Mouse (Mus musculus) forebrain, embryonic 12.5 days (tissue): ENCODE results near the gene Tnnt1. TPM values are rescaled to one million over a fixed set of nuclear protein-coding genes. Genes with fewer than 3 reads are reported as not detected.

Source experiments
- ATAC-seq: fragments of 200-750 bp; cut with Nextera tagmentation; 2 replicates; pipeline ENCODE4 v1.8.0; 2017; ENCODE audit warnings: moderate TSS enrichment; ENCODE audit not compliant: low FRiP score
- H3K27ac ChIP-seq: fragments of 300-500 bp; sonication (generic); 2 replicates; pipeline ENCODE4 v1.5.1; 2016; ENCODE audit warnings: mild to moderate bottlenecking
- H3K27me3 ChIP-seq: fragments of 300-500 bp; sonication (generic); 2 replicates; pipeline ENCODE4 v1.6.1; 2016; ENCODE audit warnings: mild to moderate bottlenecking
- H3K36me3 ChIP-seq: fragments of 300-500 bp; sonication (generic); replicated peaks from 2 replicates; pipeline ENCODE4 v1.6.1; 2016; ENCODE audit warnings: mild to moderate bottlenecking
- H3K4me1 ChIP-seq: fragments of 300-500 bp; sonication (generic); 2 replicates; pipeline ENCODE4 v1.6.1; 2016
- H3K4me2 ChIP-seq: fragments of 300-500 bp; sonication (generic); 2 replicates; pipeline ENCODE4 v1.6.1; 2016; ENCODE audit warnings: mild to moderate bottlenecking, moderate library complexity
- H3K4me3 ChIP-seq: fragments of 300-500 bp; sonication (generic); replicated peaks from 2 replicates; pipeline ENCODE4 v1.5.1; 2016; ENCODE audit warnings: mild to moderate bottlenecking
- H3K9ac ChIP-seq: fragments of 300-500 bp; sonication (generic); 2 replicates; pipeline ENCODE4 v1.6.1; 2016; ENCODE audit warnings: mild to moderate bottlenecking
- H3K9me3 ChIP-seq: fragments of 300-500 bp; sonication (generic); 2 replicates; pipeline ENCODE4 v1.6.1; 2016
- WGBS: fragments of 180-500 bp; shearing (Covaris S2); methylation state at CpG from one replicate; pipeline ENCODE4 v1.1.7; 2016; 5-methylcytosine and 5-hydroxymethylcytosine counted together
- polyA plus RNA-seq: library from polyadenylated mRNA; unstranded; fragments of >200 nt; fragmentation: Nextera tagmentation; extraction: Ambion mirVana; gene quantifications from 2 replicates; pipeline ENCODE4 v1.2.1, GENCODE M21; 2016

Gene Tnnt1
- polyA plus RNA-seq, 1 experiment from 2014 or later, result 8.3 TPM

DNA sequence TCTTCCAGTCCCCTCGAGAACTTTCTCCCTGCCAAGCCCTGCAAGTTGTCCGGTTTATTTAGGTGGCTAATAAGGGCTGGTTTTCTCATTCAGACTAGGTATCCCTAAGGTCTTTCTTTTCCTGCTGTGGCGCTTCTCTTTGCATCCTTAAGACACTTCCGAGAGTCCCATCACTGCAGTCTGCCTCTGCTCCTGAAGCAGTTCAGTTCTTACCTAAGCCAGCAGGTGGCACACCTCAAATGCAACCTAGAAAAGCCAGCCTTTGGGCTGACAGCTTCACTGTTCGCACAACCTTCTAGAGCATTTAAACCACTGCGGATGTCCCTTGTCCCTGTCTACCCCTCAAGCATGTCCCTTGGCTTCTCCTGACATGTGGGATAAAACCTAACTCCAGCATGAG, 36.5 kb downstream of the Tnnt1 start:
- Histone ChIP-seq H3K4me1 (peaks cover 20% of the 10 kb centered on the region), H3K4me2 (peak overlapping the region; percentile 93; the same call in 1 of the 2 replicates), H3K4me3 (no peak overlapping the region), H3K27me3 (peaks cover 24% of the 10 kb centered on the region), H3K27ac (no peak overlapping the region), H3K9ac (no peak overlapping the region), H3K36me3 (peaks cover 37% of the 10 kb centered on the region), H3K9me3 (no peaks in the 10 kb centered on the region)
- WGBS, result 22% methylated on average over 6 of the region's 6 CpGs
- ATAC-seq, result no peak

GRCm38 (mm10) chr7:4478796-4479291, 37.3 kb downstream of the Tnnt1 start:
- Histone ChIP-seq H3K4me3 (peak overlapping the region; percentile 51), H3K4me1 (peaks cover 20% of the 10 kb centered on the region), H3K27me3 (peaks cover 32% of the 10 kb centered on the region), H3K36me3 (peaks cover 28% of the 10 kb centered on the region), H3K4me2 (peak overlapping the region; percentile 93), H3K9me3 (no peaks in the 10 kb centered on the region), H3K9ac (peak overlapping the region; percentile 66), H3K27ac (peak overlapping the region; percentile 86)
- 3% methylated on average over 16 of the region's 16 CpGs for WGBS
- peak; percentile 20; the same call in 1 of the 2 replicates for ATAC-seq

GRCm38 (mm10) chr7:4478021-4478795, 38.0 kb downstream of the Tnnt1 start:
- Histone ChIP-seq H3K4me2 (peak overlapping the region; percentile 93), H3K4me3 (peak overlapping the region; percentile 51), H3K9ac (peak overlapping the region; percentile 66), H3K36me3 (peaks cover 22% of the 10 kb centered on the region), H3K9me3 (no peaks in the 10 kb centered on the region), H3K27ac (peak overlapping the region; percentile 86), H3K4me1 (peaks cover 20% of the 10 kb centered on the region), H3K27me3 (peaks cover 39% of the 10 kb centered on the region)
- WGBS, result under 1% methylated on average over 39 of the region's 39 CpGs
- peak; percentile 97 for ATAC-seq

- no peak overlapping the region for H3K9ac ChIP-seq
- no peak overlapping the region for H3K27ac ChIP-seq
- WGBS, result 9% methylated on average over 19 of the region's 19 CpGs
- ATAC-seq, result no peak
- no peaks in the 10 kb centered on the region for H3K36me3 ChIP-seq
- peaks cover 80% of the 10 kb centered on the region for H3K27me3 ChIP-seq
- no peak overlapping the region for H3K4me3 ChIP-seq
- peaks cover 26% of the 10 kb centered on the region for H3K4me1 ChIP-seq
- no peaks in the 10 kb centered on the region for H3K9me3 ChIP-seq
- H3K4me2 ChIP-seq, result no peak overlapping the region
These were observed 42.2 kb downstream of the Tnnt1 start for GRCm38 (mm10) chr7:4473940-4474339.

- peaks cover 11% of the 10 kb centered on the region; the same call in 1 of the 2 replicates for H3K4me1 ChIP-seq
- no peak overlapping the region for H3K27ac ChIP-seq
- H3K4me3 ChIP-seq, result peak overlapping the region; percentile 37
- H3K4me2 ChIP-seq, result peak overlapping the region; percentile 63
- no peaks in the 10 kb centered on the region for H3K36me3 ChIP-seq
- H3K9ac ChIP-seq, result no peak overlapping the region; the same call in 1 of the 2 replicates
- peak; percentile 88 for ATAC-seq
- no peaks in the 10 kb centered on the region for H3K9me3 ChIP-seq
- 1% methylated on average over 24 of the region's 24 CpGs for whole genome bisulfite sequencing
- H3K27me3 ChIP-seq, result peaks cover 77% of the 10 kb centered on the region
These were observed 45.0 kb downstream of the Tnnt1 start for GRCm38 (mm10) chr7:4471179-4471555.

DNA sequence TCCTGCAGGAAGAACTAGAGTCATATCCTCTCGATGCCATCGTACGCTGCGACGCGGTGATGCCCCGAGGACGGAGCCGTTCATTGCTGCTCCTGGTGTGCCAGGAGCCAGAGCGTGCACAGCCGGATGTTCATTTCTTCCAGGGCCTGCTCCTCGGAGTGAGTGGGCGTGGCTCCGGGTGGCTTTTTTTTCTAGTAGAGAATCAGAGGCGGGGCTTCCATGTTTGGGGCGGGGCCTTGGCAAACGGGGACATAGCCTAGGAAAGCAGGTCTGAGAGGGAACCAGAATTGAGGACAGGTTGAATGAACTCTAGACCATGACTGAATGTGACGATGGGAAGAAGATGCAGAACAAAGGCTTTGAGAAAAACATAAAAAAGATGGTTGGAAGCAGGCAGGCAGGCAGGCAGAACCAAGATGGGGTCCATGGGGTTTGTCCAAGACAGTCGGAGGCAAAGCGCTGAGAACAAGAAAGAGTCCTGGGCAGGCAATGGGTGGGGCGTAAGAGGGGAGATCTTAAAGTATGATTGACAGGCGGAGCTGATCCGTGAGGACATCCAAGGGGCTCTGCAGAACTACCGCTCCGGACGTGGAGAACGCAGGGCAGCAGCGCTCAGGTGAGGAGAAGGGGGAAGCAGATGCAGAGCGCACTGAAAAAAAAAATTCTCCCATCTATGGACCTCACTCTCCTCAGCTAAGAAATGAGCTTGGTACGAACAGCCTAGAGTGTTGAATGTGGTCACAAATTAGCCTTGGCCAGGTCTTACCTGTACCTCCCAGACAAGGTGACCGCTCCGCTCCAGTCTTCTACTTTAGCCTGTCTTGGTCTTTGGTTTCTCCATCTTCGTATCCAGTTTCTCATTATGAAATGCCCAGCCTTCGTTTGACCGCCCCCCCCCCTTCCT, 45.7 kb downstream of the Tnnt1 start:
- Histone ChIP-seq H3K4me2 (peak overlapping the region; percentile 63), H3K27ac (no peak overlapping the region), H3K4me1 (peaks cover 11% of the 10 kb centered on the region; the same call in 1 of the 2 replicates), H3K27me3 (peaks cover 70% of the 10 kb centered on the region), H3K4me3 (peak overlapping the region; percentile 37), H3K9me3 (no peaks in the 10 kb centered on the region), H3K9ac (no peak overlapping the region; the same call in 1 of the 2 replicates), H3K36me3 (no peaks in the 10 kb centered on the region)
- ATAC-seq, result peak; percentile 59
- 2% methylated on average over 35 of the region's 35 CpGs for WGBS

DNA sequence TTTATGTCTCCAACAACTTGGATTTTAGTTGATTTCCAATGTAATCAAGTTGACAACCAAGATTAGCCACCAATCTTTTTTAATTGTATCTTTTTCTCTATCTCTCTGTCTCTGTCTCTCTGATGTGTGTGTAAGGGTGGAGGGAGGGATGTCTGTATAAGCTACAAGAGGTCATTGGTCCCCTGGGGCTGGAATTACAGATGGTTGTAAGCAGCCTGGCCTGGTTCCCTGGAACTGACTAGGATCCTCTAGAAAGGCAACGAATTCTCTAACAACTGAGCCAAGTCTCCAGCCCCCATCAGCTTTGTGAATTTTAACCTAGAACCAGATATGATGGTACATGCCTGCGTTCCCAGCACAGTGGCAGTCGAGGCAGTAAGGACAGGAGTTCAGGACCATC, 48.4 kb downstream of the Tnnt1 start:
- Histone ChIP-seq H3K9me3 (no peaks in the 10 kb centered on the region), H3K4me3 (no peak overlapping the region), H3K4me1 (peaks cover 11% of the 10 kb centered on the region; the same call in 1 of the 2 replicates), H3K36me3 (no peaks in the 10 kb centered on the region), H3K4me2 (no peak overlapping the region), H3K9ac (no peak overlapping the region), H3K27me3 (peaks cover 43% of the 10 kb centered on the region), H3K27ac (no peak overlapping the region)
- no peak for ATAC-seq
- 72% methylated on average over 3 of the region's 3 CpGs for WGBS

- no peak overlapping the region for H3K9ac ChIP-seq
- H3K4me1 ChIP-seq, result no peaks in the 10 kb centered on the region
- H3K4me3 ChIP-seq, result no peak overlapping the region
- ATAC-seq, result no peak
- no peak overlapping the region for H3K27ac ChIP-seq
- H3K36me3 ChIP-seq, result no peaks in the 10 kb centered on the region
- H3K4me2 ChIP-seq, result no peak overlapping the region
- peaks cover 8% of the 10 kb centered on the region; the same call in 1 of the 2 replicates for H3K27me3 ChIP-seq
- 19% methylated on average over 12 of the region's 12 CpGs for WGBS
- no peaks in the 10 kb centered on the region for H3K9me3 ChIP-seq
These were observed 51.9 kb downstream of the Tnnt1 start for GRCm38 (mm10) chr7:4464194-4464824.

- Histone ChIP-seq H3K9me3 (no peaks in the 10 kb centered on the region), H3K9ac (no peak within 1 kb of the TSS), H3K27ac (no peak within 1 kb of the TSS), H3K4me1 (no peaks in the 10 kb centered on the region), H3K36me3 (no peaks in the 10 kb centered on the region), H3K4me2 (peak within 1 kb of the TSS; percentile 35), H3K27me3 (no peaks in the 10 kb centered on the region), H3K4me3 (peak within 1 kb of the TSS; percentile 15)
- no peak for ATAC-seq
- 79% methylated on average over 14 of the region's 16 CpGs for WGBS
These were observed 55.4 kb downstream of the Tnnt1 start, which contains the start of gene Eps8l1 for GRCm38 (mm10) chr7:4460576-4461434. Eps8l1 (plus strand) TSS chr7:4460674.
